Mouse (Mus musculus): Measurements from ENCODE around the gene Itfg2. TPM values are rescaled to one million over a fixed set of nuclear protein-coding genes. Genes with fewer than 3 reads are reported as not detected.

Gene Itfg2
- total RNA-seq, 2 experiments from 2014 or later, result 13.7 to 53.8 TPM

Other genes starting within 250 kb of the Itfg2 start
- not detected in 2 replicates for gene Tead4, start 124.1 kb downstream of the Itfg2 start, total RNA-seq (2015; ENCODE audit: low replicate concordance)
- not detected in 2 replicates for gene Tead4, start 124.1 kb downstream of the Itfg2 start, total RNA-seq (2017; ENCODE audit: low replicate concordance)
- 0.38 and 0.42 TPM in 2 replicates for gene Tulp3, start 69.1 kb downstream of the Itfg2 start, total RNA-seq (2015; ENCODE audit: low replicate concordance)
- not detected in 2 replicates for gene Tulp3, start 69.1 kb downstream of the Itfg2 start, total RNA-seq (2017; ENCODE audit: low replicate concordance)
- 37.4 and 39.6 TPM in 2 replicates for gene Rhno1, start 62.0 kb downstream of the Itfg2 start, total RNA-seq (2015; ENCODE audit: low replicate concordance)
- gene Rhno1, start 62.0 kb downstream of the Itfg2 start, total RNA-seq (2017; ENCODE audit: low replicate concordance), result 19.5 and 38.2 TPM in 2 replicates
- gene Foxm1, start 62.0 kb downstream of the Itfg2 start, total RNA-seq (2015; ENCODE audit: low replicate concordance), result 17.7 and 25.9 TPM in 2 replicates
- 14.1 and 29.7 TPM in 2 replicates for gene Foxm1, start 62.0 kb downstream of the Itfg2 start, total RNA-seq (2017; ENCODE audit: low replicate concordance)
- gene Tex52, start 49.5 kb downstream of the Itfg2 start, total RNA-seq (2015; ENCODE audit: low replicate concordance), result not detected in 2 replicates
- gene Tex52, start 49.5 kb downstream of the Itfg2 start, total RNA-seq (2017; ENCODE audit: low replicate concordance), result not detected in 2 replicates
- gene Gm44596, start 49.4 kb downstream of the Itfg2 start, total RNA-seq (2015; ENCODE audit: low replicate concordance), result not detected in 2 replicates
- gene Gm44596, start 49.4 kb downstream of the Itfg2 start, total RNA-seq (2017; ENCODE audit: low replicate concordance), result not detected in 2 replicates
- not detected in 2 replicates for gene Nrip2, start 25.6 kb downstream of the Itfg2 start, total RNA-seq (2015; ENCODE audit: low replicate concordance)
- not detected in 2 replicates for gene Nrip2, start 25.6 kb downstream of the Itfg2 start, total RNA-seq (2017; ENCODE audit: low replicate concordance)
- 16.1 and 19.2 TPM in 2 replicates for gene Fkbp4, start 13.7 kb upstream of the Itfg2 start, total RNA-seq (2015; ENCODE audit: low replicate concordance)
- 34.8 and 68.4 TPM in 2 replicates for gene Fkbp4, start 13.7 kb upstream of the Itfg2 start, total RNA-seq (2017; ENCODE audit: low replicate concordance)
- not detected in 2 replicates for gene Pzp, start 101.8 kb upstream of the Itfg2 start, total RNA-seq (2015; ENCODE audit: low replicate concordance)
- not detected in 2 replicates for gene Pzp, start 101.8 kb upstream of the Itfg2 start, total RNA-seq (2017; ENCODE audit: low replicate concordance)
- not detected in 2 replicates for gene A2ml1, start 156.7 kb upstream of the Itfg2 start, total RNA-seq (2015; ENCODE audit: low replicate concordance)
- gene A2ml1, start 156.7 kb upstream of the Itfg2 start, total RNA-seq (2017; ENCODE audit: low replicate concordance), result 0.28 TPM in 1 of 2 replicates, not detected in the other
- not detected in 2 replicates for gene Klrb1a, start 198.6 kb upstream of the Itfg2 start, total RNA-seq (2015; ENCODE audit: low replicate concordance)
- 2.0 TPM in 1 of 2 replicates, not detected in the other for gene Klrb1a, start 198.6 kb upstream of the Itfg2 start, total RNA-seq (2017; ENCODE audit: low replicate concordance)
- not detected in 2 replicates for gene Clec2h, start 237.5 kb upstream of the Itfg2 start, total RNA-seq (2015; ENCODE audit: low replicate concordance)
- 0.42 TPM in 1 of 2 replicates, not detected in the other for gene Clec2h, start 237.5 kb upstream of the Itfg2 start, total RNA-seq (2017; ENCODE audit: low replicate concordance)

All from erythroblast, adult 5-6 weeks (primary cell).